8 mouse cellular contexts compared by ENCODE assay signal in genomic region chr1:90972911-90973573, GRCm38 (mm10). TPM values are rescaled to one million over a fixed set of nuclear protein-coding genes. Genes with fewer than 3 reads are reported as not detected.
DNase-seq lines count a peak whose midpoint lies in the region; ATAC-seq and TF ChIP-seq lines count a peak whose summit lies in the region.

No protein-coding gene starts in this region.

- H3K79me2 ChIP-seq in myocyte (ENCODE audit: control insufficient read depth, insufficient read depth) = no peaks in the 10 kb centered on the region

- peaks cover 45% of the 10 kb centered on the region for H3K4me1 ChIP-seq in embryonic facial prominence, embryonic 13.5 days
- peaks cover 5% of the 10 kb centered on the region; the same call in 1 of the 2 replicates for H3K4me1 ChIP-seq in limb, embryonic 14.5 days (ENCODE audit: control insufficient read depth, insufficient read depth, low read length)

- 10% methylated on average over 9 of the region's 9 CpGs for WGBS in embryonic facial prominence, embryonic 13.5 days
- WGBS in limb, embryonic 14.5 days = 17% methylated on average over 9 of the region's 9 CpGs

- no peaks in the 10 kb centered on the region for H3K9me3 ChIP-seq in embryonic facial prominence, embryonic 13.5 days
- no peaks in the 10 kb centered on the region for H3K9me3 ChIP-seq in limb, embryonic 14.5 days (ENCODE audit: control insufficient read depth, low read length)

- peak overlapping the region; percentile 56 for H3K9ac ChIP-seq in embryonic facial prominence, embryonic 13.5 days
- H3K9ac ChIP-seq in limb, embryonic 14.5 days (ENCODE audit: low read depth, low read length, severe bottlenecking) = no peak overlapping the region

- peak; percentile 23; the same call in 1 of the 2 replicates for ATAC-seq in embryonic facial prominence, embryonic 13.5 days (ENCODE audit: insufficient number of reproducible peaks, insufficient read depth, low FRiP score, low TSS enrichment, low read depth)
- ATAC-seq in limb, embryonic 14.5 days (ENCODE audit: low FRiP score, low read depth) = peak; percentile 79

- H3K36me3 ChIP-seq in embryonic facial prominence, embryonic 13.5 days = no peaks in the 10 kb centered on the region
- H3K36me3 ChIP-seq in limb, embryonic 14.5 days (ENCODE audit: control insufficient read depth, insufficient read depth, low read length) = no peaks in the 10 kb centered on the region
- no peaks in the 10 kb centered on the region for H3K36me3 ChIP-seq in myocyte (ENCODE audit: control insufficient read depth, insufficient read depth)

- TF ChIP-seq POLR2A in limb, embryonic 14.5 days (IDR thresholded peaks at IDR 0.05; ENCODE audit: borderline replicate concordance, extremely low read depth, insufficient read depth, insufficient read length) = no peak
- TF ChIP-seq POLR2A in myocyte (IDR thresholded peaks at IDR 0.05; ENCODE audit: insufficient read length, low read depth) = no peak

- DNase-seq in 3T3-L1 (ENCODE audit: low read depth, low spot score) = peak; percentile 97
- peak; percentile 95 for DNase-seq in adrenal gland, postnatal 25 days
- peak; percentile 81 to 91 for DNase-seq in heart, adult 9 months (ENCODE audit: low spot score in 2 of 2)
- DNase-seq in kidney, adult 9 months = peak; percentile 96
- peak; percentile 93 for DNase-seq in limb, embryonic 14.5 days (ENCODE audit: low spot score)
- DNase-seq in spleen, postnatal 4 days (ENCODE audit: low spot score in 2 of 2) = peak; percentile 83 to 93

- no peak overlapping the region for H3K4me3 ChIP-seq in embryonic facial prominence, embryonic 13.5 days
- no peak overlapping the region for H3K4me3 ChIP-seq in limb, embryonic 14.5 days (replicated peaks; ENCODE audit: low read length)
- no peak overlapping the region for H3K4me3 ChIP-seq in myocyte

- peaks cover 3% of the 10 kb centered on the region; the same call in 1 of the 2 replicates for H3K27me3 ChIP-seq in embryonic facial prominence, embryonic 13.5 days
- no peaks in the 10 kb centered on the region for H3K27me3 ChIP-seq in limb, embryonic 14.5 days (ENCODE audit: control insufficient read depth, insufficient read depth, low read length)
- no peaks in the 10 kb centered on the region for H3K27me3 ChIP-seq in myocyte (ENCODE audit: control insufficient read depth, insufficient read depth, insufficient read length)

- 0 out of 2 replicates have a peak overlapping the region, but pooled peaks have one; percentile 44 for H3K27ac ChIP-seq in embryonic facial prominence, embryonic 13.5 days
- H3K27ac ChIP-seq in limb, embryonic 14.5 days (replicated peaks; ENCODE audit: low read depth, low read length) = no peak overlapping the region

- H3K4me2 ChIP-seq in embryonic facial prominence, embryonic 13.5 days = peak overlapping the region; percentile 26
- no peak overlapping the region for H3K4me2 ChIP-seq in limb, embryonic 14.5 days (replicated peaks; ENCODE audit: low read depth, low read length, severe bottlenecking)
- peak overlapping the region; percentile 44 for H3K4me2 ChIP-seq in myocyte (ENCODE audit: low read depth)

- H3ac ChIP-seq in myocyte (ENCODE audit: control insufficient read depth, insufficient read length) = no peak overlapping the region

TF ChIP-seq in myocyte, 11 proteins besides CTCF, POLR2A, EP300 and RAD21:
- TF ChIP-seq USF1 (IDR thresholded peaks at IDR 0.05; ENCODE audit: low read depth) (peak; percentile 42), MYOD1 (IDR thresholded peaks at IDR 0.05; ENCODE audit: control insufficient read depth in 1 of 3, insufficient read length in 2 of 3, low read depth in 2 of 3) (no peak), MYOG (IDR thresholded peaks at IDR 0.05; ENCODE audit: control insufficient read depth in 1 of 3, insufficient read depth in 1 of 3, insufficient read length in 2 of 3, low read depth in 2 of 3) (peak in 1 of 3 experiments; percentile 75)

RNA-seq across cellular contexts. Expression of gene Rab17, which starts 3.6 kb away (rescaled TPM):
- not detected in 2 replicates for total RNA-seq in adrenal gland, postnatal 25 days (2021)
- polyA plus RNA-seq in embryonic facial prominence, embryonic 13.5 days (2015; fragmentation: Nextera tagmentation; extraction: Ambion mirVana) = 1.3 and 1.5 TPM in 2 replicates
- polyA plus RNA-seq in limb, embryonic 14.5 days (2012; rRNA removed) = 0.76 and 0.78 TPM in 2 replicates
- 1.0 and 1.6 TPM in 2 replicates for polyA plus RNA-seq in limb, embryonic 14.5 days (2014; fragmentation: Nextera tagmentation; extraction: Ambion mirVana)
- polyA plus RNA-seq in myocyte (2012; fragmentation: generic; extraction: Trizol) = not detected

RNA-seq across cellular contexts. Expression of gene Prlh, which starts 20.1 kb away (rescaled TPM):
- total RNA-seq in adrenal gland, postnatal 25 days (2021) = not detected in 2 replicates
- polyA plus RNA-seq in embryonic facial prominence, embryonic 13.5 days (2015; fragmentation: Nextera tagmentation; extraction: Ambion mirVana) = not detected in 2 replicates
- polyA plus RNA-seq in limb, embryonic 14.5 days (2012; rRNA removed) = not detected in 2 replicates
- polyA plus RNA-seq in limb, embryonic 14.5 days (2014; fragmentation: Nextera tagmentation; extraction: Ambion mirVana) = not detected in 2 replicates
- polyA plus RNA-seq in myocyte (2012; fragmentation: generic; extraction: Trizol) = not detected

RNA-seq across cellular contexts. Expression of gene Lrrfip1, which starts 25.5 kb away (rescaled TPM):
- 67.6 and 69.4 TPM in 2 replicates for total RNA-seq in adrenal gland, postnatal 25 days (2021)
- 33.9 and 35.7 TPM in 2 replicates for polyA plus RNA-seq in embryonic facial prominence, embryonic 13.5 days (2015; fragmentation: Nextera tagmentation; extraction: Ambion mirVana)
- 27.6 and 41.6 TPM in 2 replicates for polyA plus RNA-seq in limb, embryonic 14.5 days (2012; rRNA removed)
- 41.6 and 44.3 TPM in 2 replicates for polyA plus RNA-seq in limb, embryonic 14.5 days (2014; fragmentation: Nextera tagmentation; extraction: Ambion mirVana)
- polyA plus RNA-seq in myocyte (2012; fragmentation: generic; extraction: Trizol) = 83.3 TPM

RNA-seq across cellular contexts. Expression of gene Mlph, which starts 58.2 kb away (rescaled TPM):
- 2.3 and 3.1 TPM in 2 replicates for total RNA-seq in adrenal gland, postnatal 25 days (2021)
- 0.60 and 0.65 TPM in 2 replicates for polyA plus RNA-seq in embryonic facial prominence, embryonic 13.5 days (2015; fragmentation: Nextera tagmentation; extraction: Ambion mirVana)
- 1.2 and 1.3 TPM in 2 replicates for polyA plus RNA-seq in limb, embryonic 14.5 days (2012; rRNA removed)
- polyA plus RNA-seq in limb, embryonic 14.5 days (2014; fragmentation: Nextera tagmentation; extraction: Ambion mirVana) = 0.32 and 1.5 TPM in 2 replicates
- 0.11 TPM for polyA plus RNA-seq in myocyte (2012; fragmentation: generic; extraction: Trizol)
